Mouse (Mus musculus): Measurements from ENCODE around the gene Cfap298. TPM values are rescaled to one million over a fixed set of nuclear protein-coding genes. Genes with fewer than 3 reads are reported as not detected.

Gene Cfap298
- 49.8 and 54.0 TPM in 2 replicates for polyA plus RNA-seq (2014; fragmentation: Nextera tagmentation; extraction: Ambion mirVana)

- peak; percentile 97 for DNase-seq (ENCODE audit: low spot score)
- H3K9me3 ChIP-seq (ENCODE audit: control insufficient read depth, low read length), result no peaks in the 10 kb centered on the region
- H3K27ac ChIP-seq, result peak within 1 kb of the TSS; percentile 86
- peaks cover 31% of the 10 kb centered on the region for H3K36me3 ChIP-seq (replicated peaks; ENCODE audit: control insufficient read depth, insufficient read depth)
- H3K4me3 ChIP-seq (replicated peaks; ENCODE audit: low read length), result peak within 1 kb of the TSS; percentile 82
- H3K9ac ChIP-seq, result peak within 1 kb of the TSS; percentile 78
- peaks cover 6% of the 10 kb centered on the region; the same call in 1 of the 2 replicates for H3K4me1 ChIP-seq (replicated peaks; ENCODE audit: control insufficient read depth, insufficient read depth, low read length)
- under 1% methylated on average over 56 of the region's 56 CpGs for WGBS
- peak within 1 kb of the TSS; percentile 78 for H3K4me2 ChIP-seq (replicated peaks)
- ATAC-seq (ENCODE audit: low FRiP score), result peak; percentile 97
- H3K27me3 ChIP-seq (ENCODE audit: control insufficient read depth, insufficient read depth, low read length), result no peaks in the 10 kb centered on the region
Measured at GRCm38 (mm10) chr16:90934687-90935328, at the start of gene Cfap298. Gene Cfap298, minus strand, starts transcription at chr16:90935114.

- Histone ChIP-seq H3K4me2 (replicated peaks) (no peak overlapping the region), H3K9me3 (ENCODE audit: control insufficient read depth, low read length) (no peaks in the 10 kb centered on the region), H3K9ac (no peak overlapping the region), H3K4me3 (replicated peaks; ENCODE audit: low read length) (no peak overlapping the region), H3K27me3 (ENCODE audit: control insufficient read depth, insufficient read depth, low read length) (no peaks in the 10 kb centered on the region), H3K36me3 (replicated peaks; ENCODE audit: control insufficient read depth, insufficient read depth) (peaks cover 76% of the 10 kb centered on the region), H3K27ac (no peak overlapping the region), H3K4me1 (replicated peaks; ENCODE audit: control insufficient read depth, insufficient read depth, low read length) (no peaks in the 10 kb centered on the region)
- DNase-seq (ENCODE audit: low spot score), result no peak
- WGBS, result 88% methylated on average over 6 of the region's 6 CpGs
- no peak for ATAC-seq (ENCODE audit: low FRiP score)
Measured at GRCm38 (mm10) chr16:90971004-90971403, 36.1 kb upstream of the Cfap298 start.

- DNase-seq (ENCODE audit: low spot score) (no peak), ATAC-seq (ENCODE audit: low FRiP score) (no peak)
- Histone ChIP-seq H3K9me3 (ENCODE audit: control insufficient read depth, low read length) (no peaks in the 10 kb centered on the region), H3K4me3 (replicated peaks; ENCODE audit: low read length) (no peak overlapping the region), H3K27me3 (ENCODE audit: control insufficient read depth, insufficient read depth, low read length) (no peaks in the 10 kb centered on the region), H3K9ac (no peak overlapping the region), H3K4me1 (replicated peaks; ENCODE audit: control insufficient read depth, insufficient read depth, low read length) (no peaks in the 10 kb centered on the region), H3K36me3 (replicated peaks; ENCODE audit: control insufficient read depth, insufficient read depth) (peaks cover 86% of the 10 kb centered on the region), H3K27ac (no peak overlapping the region), H3K4me2 (replicated peaks) (no peak overlapping the region)
- WGBS, result 84% methylated on average over 4 of the region's 4 CpGs
Measured at GRCm38 (mm10) chr16:90966241-90966640, 31.3 kb upstream of the Cfap298 start.

GRCm38 (mm10) chr16:90964302-90964701 lies 29.4 kb upstream of the Cfap298 start:
- Histone ChIP-seq H3K4me3 (replicated peaks; ENCODE audit: low read length) (no peak overlapping the region), H3K36me3 (replicated peaks; ENCODE audit: control insufficient read depth, insufficient read depth) (peaks cover 86% of the 10 kb centered on the region), H3K4me1 (replicated peaks; ENCODE audit: control insufficient read depth, insufficient read depth, low read length) (no peaks in the 10 kb centered on the region), H3K27me3 (ENCODE audit: control insufficient read depth, insufficient read depth, low read length) (no peaks in the 10 kb centered on the region), H3K27ac (no peak overlapping the region), H3K4me2 (replicated peaks) (no peak overlapping the region), H3K9ac (no peak overlapping the region), H3K9me3 (ENCODE audit: control insufficient read depth, low read length) (no peaks in the 10 kb centered on the region)
- ATAC-seq (ENCODE audit: low FRiP score) (no peak), DNase-seq (ENCODE audit: low spot score) (no peak)
- WGBS, result 91% methylated on average over 10 of the region's 10 CpGs

GRCm38 (mm10) chr16:90963866-90964265 lies 29.0 kb upstream of the Cfap298 start:
- 93% methylated on average over 10 of the region's 10 CpGs for WGBS
- H3K36me3 ChIP-seq (replicated peaks; ENCODE audit: control insufficient read depth, insufficient read depth), result peaks cover 85% of the 10 kb centered on the region

GRCm38 (mm10) chr16:90963231-90963630 lies 28.3 kb upstream of the Cfap298 start:
- Histone ChIP-seq H3K27me3 (ENCODE audit: control insufficient read depth, insufficient read depth, low read length) (no peaks in the 10 kb centered on the region), H3K36me3 (replicated peaks; ENCODE audit: control insufficient read depth, insufficient read depth) (peaks cover 85% of the 10 kb centered on the region), H3K4me3 (replicated peaks; ENCODE audit: low read length) (no peak overlapping the region), H3K9ac (no peak overlapping the region), H3K9me3 (ENCODE audit: control insufficient read depth, low read length) (no peaks in the 10 kb centered on the region), H3K4me2 (replicated peaks) (no peak overlapping the region), H3K4me1 (replicated peaks; ENCODE audit: control insufficient read depth, insufficient read depth, low read length) (no peaks in the 10 kb centered on the region), H3K27ac (no peak overlapping the region)
- WGBS, result 91% methylated on average over 4 of the region's 4 CpGs
- DNase-seq (ENCODE audit: low spot score) (no peak), ATAC-seq (ENCODE audit: low FRiP score) (no peak)

More at GRCm38 (mm10) chr16:90963866-90964265, 29.0 kb upstream of the Cfap298 start:
- no peak overlapping the region for H3K4me3 ChIP-seq (replicated peaks; ENCODE audit: low read length)
- no peaks in the 10 kb centered on the region for H3K27me3 ChIP-seq (ENCODE audit: control insufficient read depth, insufficient read depth, low read length)
- DNase-seq (ENCODE audit: low spot score), result no peak
- H3K9ac ChIP-seq, result no peak overlapping the region
- no peaks in the 10 kb centered on the region for H3K9me3 ChIP-seq (ENCODE audit: control insufficient read depth, low read length)
- H3K27ac ChIP-seq, result no peak overlapping the region
- H3K4me2 ChIP-seq (replicated peaks), result no peak overlapping the region
- no peaks in the 10 kb centered on the region for H3K4me1 ChIP-seq (replicated peaks; ENCODE audit: control insufficient read depth, insufficient read depth, low read length)
- no peak for ATAC-seq (ENCODE audit: low FRiP score)

GRCm38 (mm10) chr16:90958301-90959085 lies 23.6 kb upstream of the Cfap298 start:
- ATAC-seq (ENCODE audit: low FRiP score) (no peak), DNase-seq (ENCODE audit: low spot score) (no peak)
- H3K9ac ChIP-seq, result no peak overlapping the region
- no peak overlapping the region for H3K27ac ChIP-seq
- H3K36me3 ChIP-seq (replicated peaks; ENCODE audit: control insufficient read depth, insufficient read depth), result peaks cover 88% of the 10 kb centered on the region
- no peak overlapping the region for H3K4me3 ChIP-seq (replicated peaks; ENCODE audit: low read length)
- WGBS, result 81% methylated on average over 5 of the region's 5 CpGs
- no peaks in the 10 kb centered on the region for H3K4me1 ChIP-seq (replicated peaks; ENCODE audit: control insufficient read depth, insufficient read depth, low read length)
- no peaks in the 10 kb centered on the region for H3K27me3 ChIP-seq (ENCODE audit: control insufficient read depth, insufficient read depth, low read length)
- no peak overlapping the region for H3K4me2 ChIP-seq (replicated peaks)
- no peaks in the 10 kb centered on the region for H3K9me3 ChIP-seq (ENCODE audit: control insufficient read depth, low read length)

GRCm38 (mm10) chr16:90955494-90955893 lies 20.6 kb upstream of the Cfap298 start:
- WGBS, result 86% methylated on average over 6 of the region's 6 CpGs
- Histone ChIP-seq H3K27ac (no peak overlapping the region), H3K4me1 (replicated peaks; ENCODE audit: control insufficient read depth, insufficient read depth, low read length) (no peaks in the 10 kb centered on the region), H3K4me2 (replicated peaks) (no peak overlapping the region), H3K4me3 (replicated peaks; ENCODE audit: low read length) (no peak overlapping the region), H3K36me3 (replicated peaks; ENCODE audit: control insufficient read depth, insufficient read depth) (peaks cover 95% of the 10 kb centered on the region), H3K27me3 (ENCODE audit: control insufficient read depth, insufficient read depth, low read length) (no peaks in the 10 kb centered on the region), H3K9me3 (ENCODE audit: control insufficient read depth, low read length) (no peaks in the 10 kb centered on the region), H3K9ac (no peak overlapping the region)
- no peak for DNase-seq (ENCODE audit: low spot score)
- ATAC-seq (ENCODE audit: low FRiP score), result no peak

GRCm38 (mm10) chr16:90953770-90954169 lies 18.9 kb upstream of the Cfap298 start:
- H3K4me2 ChIP-seq (replicated peaks), result no peak overlapping the region
- H3K27ac ChIP-seq, result no peak overlapping the region
- no peak for DNase-seq (ENCODE audit: low spot score)
- no peaks in the 10 kb centered on the region for H3K9me3 ChIP-seq (ENCODE audit: control insufficient read depth, low read length)
- no peaks in the 10 kb centered on the region for H3K27me3 ChIP-seq (ENCODE audit: control insufficient read depth, insufficient read depth, low read length)
- no peaks in the 10 kb centered on the region for H3K4me1 ChIP-seq (replicated peaks; ENCODE audit: control insufficient read depth, insufficient read depth, low read length)
- H3K9ac ChIP-seq, result no peak overlapping the region
- no peak overlapping the region for H3K4me3 ChIP-seq (replicated peaks; ENCODE audit: low read length)
- WGBS, result 95% methylated on average over 6 of the region's 6 CpGs
- H3K36me3 ChIP-seq (replicated peaks; ENCODE audit: control insufficient read depth, insufficient read depth), result peaks cover 93% of the 10 kb centered on the region
- ATAC-seq (ENCODE audit: low FRiP score), result no peak

All from hindbrain, embryonic 14.5 days (tissue).